Mouse (Mus musculus) heart, adult 18-20 months (tissue): ENCODE data around the gene Ankmy1. TPM values are rescaled to one million over a fixed set of nuclear protein-coding genes. Genes with fewer than 3 reads are reported as not detected.

Source experiments
- DNase-seq, 2 experiments: peaks; one replicate each; pipeline ENCODE4 v3.0.0; 2021 to 2022; ENCODE audit warnings: mixed read lengths in 1 of 2
- total RNA-seq, 2 experiments: library from RNA; stranded (reverse); gene quantifications; 2 replicates each; pipeline ENCODE4 v1.2.3; 2021

Ankmy1 gene
- total RNA-seq, 2 experiments from 2014 or later = not detected

DNA sequence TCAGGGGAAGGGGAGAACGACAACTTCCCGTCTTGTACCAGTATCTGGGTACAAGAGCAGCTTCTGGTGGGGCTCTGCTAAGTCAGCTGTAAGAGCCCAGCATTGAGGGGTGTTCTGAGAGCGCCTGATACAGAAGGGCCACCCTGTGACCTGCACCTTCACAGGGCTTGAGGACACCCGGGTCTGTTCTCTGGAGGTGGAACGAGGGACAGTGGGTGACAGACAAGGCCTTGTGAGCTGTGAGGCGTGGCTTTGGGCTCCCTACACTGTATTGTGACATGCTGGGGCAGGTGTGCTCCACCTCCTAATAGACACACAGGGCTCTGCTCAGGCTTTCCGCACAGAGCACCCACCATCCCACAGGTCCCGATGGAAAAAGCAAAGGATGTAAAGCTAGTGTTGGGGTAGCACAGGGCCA lies 9.0 kb upstream of the Ankmy1 start:
- DNase-seq = no peak

DNA sequence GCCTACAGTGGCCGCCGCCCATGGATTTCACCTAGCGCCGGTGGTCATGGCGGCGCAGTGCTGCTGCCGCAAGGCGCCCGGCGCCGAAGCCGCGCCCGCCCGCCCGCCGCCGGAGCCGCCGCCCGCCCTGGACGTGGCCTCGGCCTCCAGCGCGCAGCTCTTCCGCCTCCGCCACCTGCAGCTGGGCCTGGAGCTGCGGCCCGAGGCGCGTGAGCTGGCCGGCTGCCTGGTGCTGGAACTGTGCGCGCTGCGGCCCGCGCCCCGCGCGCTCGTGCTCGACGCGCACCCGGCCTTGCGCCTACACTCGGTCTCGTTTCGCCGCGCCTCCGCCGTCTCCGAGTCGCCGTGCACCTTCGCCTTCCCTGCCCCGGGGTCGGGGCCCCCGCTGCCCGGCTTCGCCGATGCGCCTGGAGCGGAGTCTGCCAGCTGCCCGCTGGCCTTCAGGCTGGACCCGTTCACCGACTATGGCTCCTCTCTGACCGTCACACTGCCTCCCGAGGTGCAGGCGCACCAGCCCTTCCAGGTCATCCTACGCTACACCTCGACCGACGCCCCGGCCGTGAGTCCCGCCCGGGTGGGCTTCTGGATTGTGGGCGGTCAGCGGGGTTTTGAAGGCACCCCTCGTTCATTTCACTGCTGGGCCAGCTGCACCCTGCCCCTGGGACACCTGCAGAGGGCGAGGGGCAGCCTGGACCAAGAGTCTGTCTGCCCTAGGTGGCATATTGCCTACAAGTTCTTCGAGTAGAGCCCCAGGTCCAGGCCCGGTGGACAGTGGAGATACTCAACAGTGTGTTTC lies 8.4 kb upstream of the Ankmy1 start:
- peak; percentile 65 to 70 for DNase-seq

DNA sequence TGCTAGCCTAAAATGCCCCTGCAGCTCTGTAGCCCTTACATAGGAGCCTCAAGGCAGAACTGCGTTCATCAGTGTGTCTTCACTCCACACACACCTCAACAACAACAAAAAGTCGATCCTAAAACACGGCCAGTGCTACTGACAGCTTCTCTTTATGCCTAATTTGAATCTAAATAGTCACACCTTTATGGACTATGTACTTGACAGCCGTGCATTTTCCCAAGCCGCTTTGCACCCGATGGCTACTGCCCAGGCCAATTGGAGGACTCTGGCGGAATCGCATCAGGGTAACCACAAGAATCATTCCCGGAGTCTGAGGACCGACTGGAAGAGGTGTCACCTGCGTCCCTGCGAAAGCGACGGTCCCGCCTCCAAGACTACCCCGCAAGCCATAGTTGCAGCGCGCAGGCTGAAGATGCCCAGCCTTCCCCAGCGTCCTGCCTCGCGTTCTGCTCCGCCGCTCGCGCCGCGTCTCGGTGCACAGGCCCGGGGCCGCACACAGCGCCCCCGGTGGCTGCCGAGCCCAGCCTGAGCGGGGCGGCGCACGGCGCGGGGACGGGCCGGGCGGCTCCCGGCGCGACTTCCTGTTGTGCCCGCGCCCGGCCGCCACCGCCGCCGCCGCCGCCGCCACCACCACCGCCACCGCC lies 7.7 kb upstream of the Ankmy1 start, which contains the start of gene Rnpepl1:
Gene Rnpepl1, plus strand, starts transcription at position 545 of the 647 bp plus-strand sequence.
- peak; percentile 82 to 86 for DNase-seq

DNA sequence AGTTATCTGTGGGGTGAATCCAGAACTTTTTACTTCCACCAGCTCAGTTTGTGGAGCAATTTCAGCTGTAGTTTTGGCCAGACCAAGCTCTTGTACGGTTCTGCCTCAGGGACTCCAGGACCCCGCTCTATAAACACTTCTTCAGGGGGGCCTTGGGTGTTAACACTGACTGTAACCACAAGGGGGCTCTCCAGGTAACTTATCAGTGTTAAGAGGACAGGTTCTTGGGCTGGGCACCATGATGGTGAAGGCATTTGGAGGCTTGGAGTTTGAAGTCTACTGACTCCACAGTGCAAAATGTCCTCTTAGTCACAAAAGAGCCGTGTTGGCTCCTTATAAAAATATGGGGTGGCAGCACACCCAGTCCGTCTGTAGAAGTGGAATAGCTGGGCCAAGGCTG lies 6.4 kb upstream of the Ankmy1 start:
- no peak for DNase-seq

DNA sequence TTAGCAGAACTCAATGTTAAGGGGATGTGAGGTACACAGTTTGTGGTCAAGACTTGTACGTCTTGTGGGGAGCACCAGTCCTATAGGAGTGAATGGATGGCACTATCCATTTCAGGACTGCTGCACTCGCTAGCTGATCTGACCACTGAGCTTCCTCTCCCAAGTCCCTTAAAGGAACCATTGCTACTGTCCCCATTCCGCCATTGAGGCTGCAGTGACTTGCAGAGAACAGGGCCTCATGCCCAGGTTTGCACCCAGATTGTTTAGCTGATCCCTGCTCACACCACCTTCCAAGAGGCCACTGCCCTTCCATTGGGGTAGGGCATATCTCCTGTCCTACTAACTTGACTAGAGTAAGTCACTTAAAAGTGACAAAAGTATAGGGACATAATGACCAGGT lies 6.0 kb upstream of the Ankmy1 start:
- DNase-seq = no peak

DNA sequence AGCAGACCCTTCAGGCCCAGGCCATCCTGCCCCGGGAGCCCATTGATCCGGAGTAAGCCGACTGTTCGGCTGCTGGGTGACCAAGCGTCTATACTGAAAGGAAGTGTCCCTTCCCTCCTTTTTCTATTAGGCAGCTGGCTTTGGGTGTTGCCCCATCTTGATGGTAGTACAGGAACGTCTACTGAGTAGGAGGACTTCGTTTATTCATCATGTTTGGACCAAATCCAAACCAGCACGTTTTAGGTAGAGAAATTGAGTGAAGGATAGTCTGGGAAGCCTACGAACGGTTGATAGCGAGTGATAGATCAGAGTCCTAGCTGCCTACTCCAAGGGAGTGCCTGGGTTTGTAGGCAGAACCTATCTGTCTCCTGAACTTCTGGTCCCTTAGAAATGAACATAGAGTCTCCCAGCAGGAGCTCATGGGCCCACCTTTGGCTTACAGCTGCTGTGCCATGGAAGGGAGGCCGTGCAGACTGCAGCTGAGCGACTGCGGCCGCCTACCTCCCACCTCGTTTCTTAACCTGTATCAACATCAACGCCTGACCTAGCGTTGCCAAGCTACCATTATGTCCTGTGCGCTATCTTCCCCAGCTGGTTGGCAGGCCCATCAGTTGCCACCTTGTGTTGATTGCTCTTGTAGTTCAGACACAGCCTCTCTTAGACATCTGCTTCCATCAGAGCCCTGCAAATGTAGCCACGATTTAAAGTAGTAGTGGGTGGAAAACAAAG lies 5.1 kb upstream of the Ankmy1 start:
- DNase-seq = no peak

DNA sequence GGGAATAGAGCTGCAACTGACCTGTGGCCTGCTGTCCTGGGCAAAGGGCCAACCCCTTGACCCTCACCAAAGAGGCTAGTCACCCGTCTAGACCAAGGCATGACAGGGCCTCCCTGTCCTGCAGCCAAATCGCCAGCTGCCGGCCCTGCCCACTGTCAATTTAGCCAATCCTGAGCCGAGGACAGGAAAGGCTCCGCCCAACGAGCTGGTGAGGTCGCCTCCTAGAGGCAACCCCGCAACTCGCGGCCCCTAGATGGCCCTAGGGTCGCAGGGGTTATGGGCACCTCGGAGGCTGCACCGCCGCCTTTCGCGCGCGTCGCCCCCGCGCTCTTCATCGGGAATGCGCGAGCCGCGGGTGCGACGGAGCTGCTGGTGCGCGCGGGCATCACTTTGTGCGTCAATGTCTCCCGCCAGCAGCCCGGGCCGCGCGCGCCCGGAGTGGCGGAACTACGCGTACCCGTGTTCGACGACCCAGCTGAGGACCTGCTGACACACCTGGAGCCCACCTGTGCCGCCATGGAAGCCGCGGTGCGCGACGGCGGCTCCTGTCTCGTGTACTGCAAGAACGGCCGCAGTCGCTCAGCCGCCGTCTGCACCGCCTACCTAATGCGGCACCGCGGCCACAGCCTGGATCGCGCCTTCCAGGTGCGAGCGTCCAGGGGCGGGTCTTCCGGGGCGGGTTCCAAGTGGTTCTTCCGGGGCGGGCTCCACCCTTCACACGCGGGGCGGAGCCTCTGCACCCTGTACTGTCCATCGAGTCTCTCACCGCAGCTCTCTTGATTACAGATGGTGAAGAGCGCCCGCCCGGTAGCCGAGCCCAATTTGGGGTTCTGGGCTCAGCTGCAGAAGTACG lies 4.3 kb upstream of the Ankmy1 start, which contains the start of gene Dusp28:
Gene Dusp28, plus strand, starts transcription at position 203 of the 853 bp plus-strand sequence.
- peak; percentile 93 to 94 for DNase-seq

DNA sequence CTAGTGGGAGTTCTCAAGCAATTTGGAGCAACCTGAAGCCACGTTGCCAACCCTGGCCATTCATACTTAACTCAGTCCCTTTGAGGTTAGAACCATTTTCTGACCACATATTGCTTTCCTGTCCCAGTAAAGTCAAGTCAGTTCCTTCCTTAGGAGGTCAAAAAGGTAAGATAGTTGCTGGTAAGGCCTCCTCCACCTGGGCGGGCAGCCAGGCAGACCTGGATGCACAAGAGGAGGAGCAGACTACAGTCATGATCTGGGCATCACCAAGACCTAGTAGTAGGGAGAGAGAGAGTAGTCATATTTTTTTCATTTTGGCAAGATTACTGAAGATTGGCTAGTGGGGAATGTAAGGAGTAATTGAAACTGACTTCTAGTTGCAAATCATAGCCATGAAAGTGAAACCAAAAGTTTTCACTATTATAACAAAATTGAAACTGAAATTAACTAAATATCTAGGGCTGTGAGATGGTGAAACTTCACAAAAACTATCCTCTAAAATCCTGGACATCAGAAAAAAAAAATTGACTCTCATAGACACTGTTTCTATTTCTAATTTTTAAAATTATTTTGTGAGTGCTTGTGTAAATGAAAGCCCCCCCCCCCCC lies 3.1 kb upstream of the Ankmy1 start:
- DNase-seq = no peak

DNA sequence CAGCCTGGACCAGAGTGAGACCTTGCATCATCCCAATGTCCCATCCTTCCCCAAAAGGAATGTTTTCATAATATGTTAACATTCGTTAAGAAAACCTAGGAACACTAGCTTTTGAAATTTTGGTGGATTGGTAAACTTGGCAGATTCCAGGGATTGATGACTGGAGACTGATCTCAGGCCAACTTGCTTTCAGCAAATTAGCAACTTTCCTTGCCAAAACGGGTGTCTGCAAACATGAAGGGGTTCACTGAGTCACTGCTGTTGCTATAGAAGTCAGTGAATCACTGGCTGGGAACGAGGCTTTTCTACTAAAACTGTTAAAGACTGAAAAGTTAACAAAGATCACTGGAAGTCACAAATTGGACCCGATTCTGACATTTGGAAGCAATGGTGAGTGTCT lies 921 bp upstream of the Ankmy1 start:
- DNase-seq = no peak

DNA sequence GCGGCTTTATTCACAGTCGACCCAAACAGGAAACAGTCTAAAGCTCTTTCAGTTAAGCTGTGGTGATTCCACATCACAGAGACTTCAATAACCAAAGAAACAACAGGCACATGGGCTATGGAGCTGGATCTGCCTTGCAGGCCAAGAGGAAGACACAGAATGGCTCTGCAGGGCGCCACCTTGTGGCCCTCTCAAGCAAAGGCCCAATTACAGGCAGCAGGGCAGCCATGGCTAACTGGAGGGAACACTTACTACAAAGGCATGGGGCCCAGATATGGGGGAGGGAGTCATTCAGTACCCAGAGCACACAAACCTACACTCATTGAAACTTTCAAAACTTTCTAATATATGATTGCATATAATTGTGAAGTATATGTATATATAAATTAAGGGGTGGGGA lies 7.6 kb downstream of the Ankmy1 start:
- DNase-seq = peak; percentile 74 to 79

DNA sequence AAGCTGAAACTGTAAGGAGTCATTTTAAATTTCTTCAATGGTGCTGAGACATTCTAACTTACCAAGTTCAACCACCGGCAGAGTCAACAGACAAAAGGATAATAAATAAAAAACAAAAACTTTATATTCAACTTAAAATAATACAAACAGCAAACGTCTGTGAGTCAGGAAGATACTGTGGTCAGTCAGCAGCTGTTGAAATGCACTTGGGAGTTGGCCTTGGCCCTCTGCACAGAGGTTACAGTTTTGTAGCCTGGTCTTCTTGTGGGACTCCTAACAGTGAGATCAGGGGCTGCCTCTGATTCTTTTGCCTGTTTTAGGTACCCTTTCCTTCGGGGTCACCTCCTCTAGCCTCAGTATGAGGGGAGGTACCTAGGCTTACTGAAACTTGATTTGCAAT lies 8.8 kb downstream of the Ankmy1 start:
- no peak for DNase-seq

DNA sequence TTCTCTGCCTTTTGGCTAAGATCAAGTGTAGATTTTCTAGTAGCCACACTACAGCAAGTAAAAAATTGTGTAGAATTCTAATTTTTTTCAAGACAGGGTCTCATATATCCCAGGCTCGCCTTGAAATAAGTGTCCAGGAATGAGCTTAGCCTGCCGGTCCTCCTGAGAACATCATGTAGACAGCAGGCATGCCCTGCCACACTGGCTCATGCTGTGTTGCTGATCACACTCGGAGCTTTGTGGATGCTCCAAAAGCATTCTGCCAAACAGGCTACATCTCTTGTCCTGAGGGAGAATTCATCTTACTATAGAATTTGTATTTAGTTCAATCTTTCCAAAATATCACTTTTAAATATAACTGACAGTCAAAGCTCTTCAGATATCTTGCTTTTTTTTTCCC lies 9.9 kb downstream of the Ankmy1 start:
- no peak for DNase-seq

DNA sequence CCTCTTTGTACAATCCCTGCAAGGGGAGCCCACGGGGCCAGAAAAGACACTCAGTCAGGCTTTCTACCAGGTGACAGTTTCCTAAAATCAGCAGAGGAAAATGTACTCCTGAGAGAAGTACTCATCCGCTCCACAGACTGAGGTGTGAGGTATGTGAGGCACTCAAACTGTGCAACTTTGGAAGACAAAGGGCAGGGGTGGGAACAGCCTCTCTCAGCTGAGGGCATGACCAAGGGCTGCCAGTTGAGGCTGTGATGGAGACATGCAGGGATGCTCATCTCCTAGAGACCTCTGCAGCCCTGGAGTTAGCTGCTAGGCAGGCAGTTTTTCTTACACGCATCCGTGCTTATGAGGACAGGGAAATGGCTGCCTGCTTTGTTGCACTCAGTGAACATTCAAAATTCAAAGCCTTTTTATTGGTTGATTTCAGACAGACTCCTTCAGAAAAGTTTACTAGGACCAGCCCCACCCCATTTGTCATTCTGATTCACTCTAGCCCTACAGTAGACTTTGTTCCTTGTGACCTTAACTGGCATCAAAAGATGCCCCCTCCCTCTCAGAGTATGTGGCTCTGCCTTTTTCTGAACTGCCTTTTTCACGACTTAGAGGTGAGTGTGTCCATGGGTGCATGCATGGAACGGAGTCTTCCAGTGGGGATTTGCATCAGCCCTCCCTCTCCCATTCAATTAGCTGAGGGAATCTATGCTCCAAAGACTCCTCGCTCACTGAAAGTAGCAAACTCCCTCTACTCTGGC lies 13.6 kb downstream of the Ankmy1 start:
- DNase-seq = no peak

DNA sequence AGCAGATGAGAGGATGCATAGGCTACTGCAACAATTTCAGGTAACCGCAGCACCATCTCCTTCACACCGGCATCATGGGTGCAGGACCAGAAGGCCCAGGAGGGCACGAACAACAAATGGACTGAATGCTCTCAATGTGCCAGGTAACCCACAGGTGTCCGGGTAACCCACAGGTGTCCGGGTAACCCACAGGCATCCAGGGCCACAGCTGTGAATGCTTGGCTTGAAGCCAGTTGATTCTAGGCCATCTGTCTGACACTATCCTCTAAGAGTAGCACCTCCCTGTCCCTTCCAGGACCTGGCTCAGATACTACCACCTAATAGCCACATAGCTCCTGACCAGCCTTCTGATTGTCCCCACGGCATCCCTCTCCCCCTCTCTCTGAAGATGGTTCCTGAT lies 20.7 kb downstream of the Ankmy1 start:
- no peak for DNase-seq

DNA sequence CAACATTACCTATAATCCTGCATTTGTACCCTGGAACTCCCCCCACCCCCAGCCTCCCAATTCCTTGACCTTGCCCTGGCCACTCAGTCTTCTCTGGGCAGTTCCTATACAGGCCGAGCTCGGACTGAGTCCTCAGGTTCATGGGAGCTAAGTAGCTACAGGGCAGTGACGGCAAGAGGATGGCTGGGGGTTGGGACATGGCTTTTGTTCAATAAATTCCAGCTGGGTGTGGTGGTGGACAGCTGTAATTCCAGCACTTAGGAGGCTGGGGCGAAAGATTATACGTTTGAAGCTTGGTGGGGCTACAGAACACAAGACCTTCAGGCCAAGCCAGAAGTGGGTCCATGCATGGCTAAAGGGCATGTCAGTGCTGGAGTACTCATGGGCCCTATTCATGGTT lies 22.6 kb downstream of the Ankmy1 start:
- no peak for DNase-seq

DNA sequence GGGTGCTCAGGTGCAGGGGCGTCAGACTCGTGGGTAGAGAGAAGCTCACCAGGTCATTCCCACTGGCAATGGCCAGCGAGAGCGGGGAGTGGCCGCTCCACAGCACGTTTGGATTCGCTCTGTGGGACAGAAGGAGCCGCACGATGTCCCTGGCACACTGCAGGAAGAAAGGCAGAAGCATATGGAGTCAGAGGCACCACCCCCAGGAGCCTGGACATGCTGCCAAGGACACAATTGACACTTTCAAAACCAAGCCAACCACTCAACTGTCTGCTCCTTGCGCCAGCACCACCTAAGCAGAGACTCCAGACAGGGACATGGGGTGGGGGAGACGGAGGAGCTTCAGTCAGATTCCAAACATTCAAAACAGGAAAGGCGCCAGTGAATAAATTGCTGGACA lies 23.4 kb downstream of the Ankmy1 start:
- DNase-seq = no peak

DNA sequence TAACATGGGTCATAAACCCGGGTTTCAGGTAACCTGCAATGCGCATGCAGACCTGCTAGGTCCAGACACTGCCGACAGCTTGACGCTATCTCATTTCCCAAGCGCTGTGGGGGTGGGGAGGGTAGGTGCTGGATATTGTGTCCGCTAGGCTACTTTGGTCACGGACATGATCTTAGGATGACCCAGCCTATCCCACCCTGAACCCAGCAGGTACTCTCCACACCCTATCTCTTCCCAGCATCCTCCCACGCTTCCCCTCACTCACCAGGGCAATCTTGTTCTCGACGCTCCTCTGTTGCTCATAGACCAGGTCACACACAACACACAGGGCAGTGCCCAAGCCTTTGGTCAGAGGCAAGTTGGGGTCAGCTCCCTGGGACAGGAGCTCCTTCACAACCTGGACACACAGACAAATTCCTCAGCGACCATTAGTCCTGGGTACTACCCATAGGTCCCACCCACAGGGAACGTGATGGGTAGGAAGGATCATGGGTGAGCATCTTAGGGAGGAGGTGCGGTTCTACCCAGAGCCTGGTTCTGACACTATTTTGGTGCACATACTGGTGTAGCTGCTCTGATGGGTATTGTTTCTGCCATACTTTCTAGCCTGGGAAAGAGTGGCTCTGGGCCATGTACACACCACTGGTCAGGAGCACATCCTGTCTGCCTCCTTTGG lies 24.5 kb downstream of the Ankmy1 start:
- no peak for DNase-seq

DNA sequence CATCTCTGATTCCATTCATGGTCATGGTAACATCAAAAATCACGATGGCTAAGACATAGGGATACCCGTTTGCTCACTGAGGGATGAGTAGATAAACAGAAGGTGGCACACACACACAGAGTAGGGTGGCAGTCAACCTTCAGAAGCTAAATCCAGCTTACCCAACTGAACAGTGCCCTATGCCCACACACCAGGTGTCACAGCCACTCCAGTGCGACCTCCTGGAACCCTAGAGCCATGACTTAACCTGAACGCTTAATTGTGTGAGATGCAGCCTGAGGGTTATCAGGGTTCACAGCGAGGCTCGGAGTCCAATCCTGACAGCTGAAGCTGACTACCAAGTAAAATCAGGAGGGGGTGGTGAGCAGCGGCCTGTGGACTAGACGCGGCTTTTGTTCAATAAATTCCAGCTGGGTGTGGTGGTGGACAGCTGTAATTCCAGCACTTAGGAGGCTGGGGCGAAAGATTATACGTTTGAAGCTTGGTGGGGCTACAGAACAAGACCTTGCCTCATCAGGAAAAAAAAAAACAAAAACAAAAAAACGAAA lies 25.2 kb downstream of the Ankmy1 start:
- DNase-seq = no peak

DNA sequence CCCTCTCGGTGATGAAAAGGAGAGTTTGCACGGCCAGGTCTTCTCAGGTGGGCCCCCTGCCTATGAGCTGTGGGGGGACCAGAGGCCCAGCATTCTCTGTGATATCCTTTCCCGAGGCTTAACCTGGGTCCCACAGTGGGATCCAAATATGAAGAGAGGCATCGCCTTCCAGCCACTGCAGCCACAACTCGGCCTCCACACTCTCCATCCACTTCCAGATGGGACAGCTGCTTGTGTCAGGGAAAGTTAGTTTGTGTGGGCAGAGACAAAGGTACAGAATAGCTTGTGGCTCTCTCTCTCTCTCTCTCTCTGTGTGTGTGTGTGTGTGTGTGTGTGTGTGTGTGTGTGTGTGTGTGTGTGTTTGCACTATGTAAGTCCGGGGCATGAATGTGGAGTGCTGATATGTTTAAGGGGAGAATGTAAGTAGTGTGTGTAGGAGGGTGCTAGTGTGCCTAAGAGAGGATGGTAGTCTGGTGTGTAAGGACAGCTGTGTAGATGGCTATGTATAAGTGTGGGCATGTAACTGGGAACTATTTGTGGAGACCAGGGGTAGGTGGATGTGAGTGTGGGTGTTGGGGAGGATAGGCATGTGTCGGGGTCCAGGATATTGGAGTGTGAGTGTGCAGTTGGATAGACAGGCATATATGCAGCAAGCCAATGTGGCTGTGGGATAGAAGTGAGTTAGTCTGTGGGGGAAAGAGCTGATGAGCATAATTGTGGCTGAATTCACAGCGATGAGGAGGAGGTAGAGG lies 27.2 kb downstream of the Ankmy1 start:
- no peak for DNase-seq
